Mouse (Mus musculus) kidney, adult 2 months (tissue): ENCODE measurements at regions not wholly inside any gene's neighbourhood (a gene's known extent, or its start where the extent isn't known, plus 50 kb on each side); places are given as distances from the start of the nearest gene placed in this dataset.
A peak's percentile ranks its signal among the peaks of the same experiment; 100 is the strongest.

Experiments
- DNase-seq: peaks from one replicate; pipeline ENCODE4 v3.0.0; 2021
- H3K27ac ChIP-seq: fragments of 200-500 bp; 2 replicates; pipeline ENCODE4 v1.5.1; 2012; ENCODE audit warnings: low read depth, low read length, control low read depth, inconsistent platforms; ENCODE audit not compliant: insufficient read depth
- H3K27me3 ChIP-seq: fragments of 200-500 bp; replicated peaks from 2 replicates; pipeline ENCODE4 v1.6.1; 2012; ENCODE audit warnings: mild to moderate bottlenecking, moderate library complexity, low read length, inconsistent platforms; ENCODE audit not compliant: control insufficient read depth, insufficient read depth
- H3K36me3 ChIP-seq: fragments of 200-500 bp; 2 replicates; pipeline ENCODE4 v1.6.1; 2012; ENCODE audit warnings: mild to moderate bottlenecking, moderate library complexity, low read length, inconsistent platforms; ENCODE audit not compliant: control insufficient read depth, insufficient read depth
- H3K4me1 ChIP-seq: fragments of 200-500 bp; 2 replicates; pipeline ENCODE4 v1.6.1; 2011; ENCODE audit warnings: low read length; ENCODE audit not compliant: control insufficient read depth, insufficient read depth
- H3K4me3 ChIP-seq: fragments of 200-500 bp; 2 replicates; pipeline ENCODE4 v1.5.1; 2011; ENCODE audit warnings: mild to moderate bottlenecking, low read depth, low read length, control low read depth; ENCODE audit not compliant: insufficient read depth
- CTCF ChIP-seq: fragments of 200-500 bp; conservative IDR thresholded peaks from 2 replicates; pipeline ENCODE4 v1.5.1; 2011; ENCODE audit warnings: low read depth, mild to moderate bottlenecking, control low read depth, low read length, moderate library complexity, mixed read lengths; ENCODE audit not compliant: insufficient read depth, insufficient read length
- POLR2A ChIP-seq: fragments of 200-500 bp; IDR thresholded peaks from one replicate; pipeline ENCODE4 v1.6.1; 2011; ENCODE audit warnings: low read depth, low read length, control low read depth
- WGBS: fragments of 180-500 bp; shearing (Covaris S2); methylation state at CpG from one replicate; pipeline ENCODE4 v1.1.7; 2018; 5-methylcytosine and 5-hydroxymethylcytosine counted together

DNA sequence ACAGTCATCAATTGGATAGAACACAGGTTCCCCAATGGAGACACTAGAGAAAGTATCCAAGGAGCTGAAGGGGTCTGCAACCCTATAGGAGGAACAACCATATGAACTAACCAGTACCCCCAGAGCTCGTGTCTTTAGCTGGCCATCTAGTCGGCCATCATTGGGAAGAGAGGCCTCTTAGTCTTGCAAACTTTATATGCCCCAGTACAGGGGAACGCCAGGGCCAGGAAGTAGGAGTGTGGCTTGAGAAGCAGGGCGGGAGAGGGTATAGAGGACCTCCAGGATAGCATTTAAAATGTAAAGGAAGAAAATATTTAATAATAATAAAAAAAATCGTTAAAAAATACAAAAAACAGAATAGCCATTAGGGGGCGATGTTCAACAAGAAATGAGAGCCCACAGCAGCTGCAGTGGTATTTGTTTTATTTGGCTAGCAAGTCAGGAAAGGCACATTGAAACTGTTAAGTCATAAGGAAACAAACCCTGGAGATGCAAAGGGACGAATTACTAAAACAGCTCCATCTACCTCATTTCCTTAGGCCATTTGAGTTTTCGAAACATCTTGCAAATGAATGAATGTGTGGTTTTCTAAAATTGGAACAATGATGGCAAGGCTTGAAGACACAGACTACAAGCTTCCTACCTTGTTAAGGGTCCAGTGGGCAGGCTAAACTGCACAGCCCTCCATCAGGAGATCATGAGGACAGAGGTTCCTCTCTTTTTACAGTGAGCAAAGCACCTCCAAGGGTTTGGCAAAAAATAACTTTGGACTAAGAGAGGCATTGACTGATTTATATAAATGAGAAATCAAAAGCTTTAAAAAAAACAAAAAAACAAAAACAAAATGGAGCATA is 350.7 kb upstream of the Rasa1 start:
- 23% methylated on average over 8 of the region's 8 CpGs for WGBS
- no peaks in the 10 kb centered on the region for H3K4me1 ChIP-seq
- no peaks in the 10 kb centered on the region for H3K27me3 ChIP-seq
- H3K36me3 ChIP-seq = no peaks in the 10 kb centered on the region
- DNase-seq = no peak
- no peak overlapping the region for H3K4me3 ChIP-seq
- no peak overlapping the region for H3K27ac ChIP-seq
- no peak for TF ChIP-seq POLR2A
- TF ChIP-seq CTCF = no peak

DNA sequence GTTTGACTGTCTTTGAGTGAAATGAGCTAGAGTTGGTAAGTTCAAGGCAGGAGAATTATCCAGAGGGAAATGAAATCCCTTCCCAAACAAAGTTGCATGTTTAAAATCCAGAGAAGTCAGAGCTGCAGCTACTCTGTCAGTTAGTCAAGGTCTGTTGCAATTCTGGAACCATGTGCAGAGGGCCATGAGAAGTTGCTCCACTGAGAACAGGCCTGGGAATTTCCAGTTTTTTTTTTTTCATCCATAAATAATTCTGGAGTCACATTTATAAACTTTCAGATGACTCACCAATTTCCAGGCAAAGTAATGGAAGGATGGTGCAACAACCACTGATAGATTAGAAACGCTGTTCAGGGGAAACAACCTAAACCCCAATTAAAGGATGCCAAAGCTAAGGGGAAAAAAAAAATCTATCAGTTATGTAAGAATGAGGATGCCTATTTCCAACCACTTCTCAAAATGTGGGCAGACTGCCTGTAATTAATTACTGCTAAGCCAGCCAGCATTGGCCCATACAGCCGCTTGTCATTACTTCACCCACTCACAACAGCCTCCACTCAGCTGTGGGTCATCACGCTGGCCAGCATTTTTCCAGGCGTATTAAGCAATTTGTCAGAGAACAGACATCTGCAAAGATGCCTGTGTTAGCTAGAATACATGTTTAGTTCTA is 340.7 kb upstream of the Rasa1 start:
- TF ChIP-seq POLR2A = no peak
- no peak for TF ChIP-seq CTCF
- peak; percentile 2 for DNase-seq
- Histone ChIP-seq H3K27ac (no peak overlapping the region), H3K27me3 (no peaks in the 10 kb centered on the region), H3K4me3 (no peak overlapping the region), H3K36me3 (no peaks in the 10 kb centered on the region), H3K4me1 (no peaks in the 10 kb centered on the region)
- WGBS = 82% methylated on average over 4 of the region's 4 CpGs
